Mouse (Mus musculus) heart, adult 9 months (tissue): Measurements from ENCODE around the gene Wscd2.
A peak's percentile ranks its signal among the peaks of the same experiment; 100 is the strongest.
"Not testable (repeated sequence)": the region's sequence is repeated elsewhere in the genome, so short reads cannot be mapped to it uniquely, and the experiment has no call there.

ENCODE experiments used
- DNase-seq, 2 experiments: peaks; one replicate each; pipeline ENCODE4 v3.0.0; 2022; ENCODE audit warnings: low spot score in 2 of 2

The Wscd2 gene

GRCm38 (mm10) chr5:113583424-113584162 is 93.5 kb downstream of the Wscd2 start:
- DNase-seq = no peak

GRCm38 (mm10) chr5:113584439-113584838 is 94.3 kb downstream of the Wscd2 start:
- no peak for DNase-seq

GRCm38 (mm10) chr5:113585619-113586457 is 95.7 kb downstream of the Wscd2 start:
- DNase-seq = not testable (repeated sequence)

DNA sequence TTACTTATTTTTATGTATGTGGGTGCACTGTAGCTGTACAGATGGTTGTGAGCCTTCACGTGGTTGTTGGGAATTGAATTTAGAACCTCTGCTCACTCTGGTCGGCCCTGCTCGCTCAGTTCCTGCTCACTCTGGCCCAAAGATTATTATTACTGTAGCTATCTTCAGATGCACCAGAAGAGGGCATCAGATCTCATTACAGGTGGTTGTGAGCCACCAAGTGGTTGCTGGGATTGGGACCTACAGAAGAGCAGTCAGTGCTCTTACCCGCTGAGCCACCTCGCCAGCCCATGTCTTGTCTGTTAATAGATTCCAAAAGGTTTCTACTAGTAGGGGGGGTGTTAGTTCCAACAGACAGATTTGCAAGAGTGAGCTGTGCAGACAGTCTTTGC is 96.3 kb downstream of the Wscd2 start:
- not testable (repeated sequence) for DNase-seq

- no peak for DNase-seq
Measured at GRCm38 (mm10) chr5:113590010-113590640, 100.0 kb downstream of the Wscd2 start.

GRCm38 (mm10) chr5:113591166-113591565 is 101.0 kb downstream of the Wscd2 start:
- no peak for DNase-seq

GRCm38 (mm10) chr5:113591751-113592230 is 101.7 kb downstream of the Wscd2 start:
- DNase-seq = no peak

DNA sequence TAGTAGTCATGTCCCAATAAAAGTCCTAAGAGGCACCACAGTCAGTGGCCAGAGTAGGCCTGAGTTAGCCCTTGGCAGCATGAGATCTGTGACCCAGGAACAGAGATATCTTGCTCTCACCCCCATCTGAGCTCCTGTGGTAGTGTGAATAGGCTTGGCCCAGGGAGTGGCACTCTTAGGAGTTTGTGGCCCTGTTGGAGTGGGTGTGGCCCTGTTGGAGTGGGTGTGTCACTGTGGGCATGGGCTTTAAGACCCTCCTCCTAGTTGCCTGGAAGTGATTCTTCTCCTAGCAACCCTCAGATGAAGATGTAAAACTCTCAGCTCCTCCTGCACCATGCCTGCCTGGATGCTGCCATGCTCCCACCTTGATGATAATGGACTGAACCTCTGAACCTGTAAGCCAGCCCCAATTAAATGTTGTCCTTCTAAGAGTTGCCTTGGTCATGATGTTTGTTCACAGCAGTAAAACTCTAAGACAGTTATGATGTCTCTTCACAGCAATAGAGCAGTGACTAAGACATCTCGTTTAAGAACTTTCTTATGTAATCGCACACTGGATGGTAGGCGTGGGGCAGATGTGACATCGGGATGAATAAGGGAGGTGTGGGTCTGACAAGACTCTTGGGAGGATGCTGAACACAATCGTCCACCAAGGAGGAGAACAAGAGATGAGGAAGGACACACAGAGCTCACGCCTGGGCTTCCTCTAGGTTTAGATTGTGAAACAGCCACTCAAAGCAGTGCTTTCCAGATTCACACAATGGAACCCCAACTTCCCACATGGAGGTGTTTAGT is 104.0 kb downstream of the Wscd2 start:
- no peak for DNase-seq

- no peak for DNase-seq
Measured at GRCm38 (mm10) chr5:113596252-113596651, 106.1 kb downstream of the Wscd2 start.

GRCm38 (mm10) chr5:113596780-113597353 is 106.7 kb downstream of the Wscd2 start:
- DNase-seq = no peak

GRCm38 (mm10) chr5:113600181-113600580 is 110.0 kb downstream of the Wscd2 start:
- no peak for DNase-seq

DNA sequence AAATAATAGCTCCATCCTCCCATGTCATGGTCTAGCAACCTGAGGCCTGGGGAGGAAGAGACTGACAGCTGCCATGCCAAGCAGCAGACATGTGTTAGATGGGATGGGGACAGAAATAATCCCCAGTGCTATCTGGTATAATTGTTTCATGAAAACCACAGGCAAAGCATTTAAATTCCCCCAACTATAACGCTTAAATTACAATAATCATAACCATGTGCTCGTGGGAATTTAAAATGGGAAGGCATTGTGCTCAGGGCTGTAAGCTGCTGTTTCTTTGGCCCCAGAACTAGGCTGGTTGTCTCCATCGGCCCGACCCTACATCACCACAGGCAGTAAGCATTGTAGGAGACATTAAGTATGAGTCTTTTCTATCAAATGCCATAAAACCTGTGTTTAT is 110.7 kb downstream of the Wscd2 start:
- DNase-seq = no peak

DNA sequence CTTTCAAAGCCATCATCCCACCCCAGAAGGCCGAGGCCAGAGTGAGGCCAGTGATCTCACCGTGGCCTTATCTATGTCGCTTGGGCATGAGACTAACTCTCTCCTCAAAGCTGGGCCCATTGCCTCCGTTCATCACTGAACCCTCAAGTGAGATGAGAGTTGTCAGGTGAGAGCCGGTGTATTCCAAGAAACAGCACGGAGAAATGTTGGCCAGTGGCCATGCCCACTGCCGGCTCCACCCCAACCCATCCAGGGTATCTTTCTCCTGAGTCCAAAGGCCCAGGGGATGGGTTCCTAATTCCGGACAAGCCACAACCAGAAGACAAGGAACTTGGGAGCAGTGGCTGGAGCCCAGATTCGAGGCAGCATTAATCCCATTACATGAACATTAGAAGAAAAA is 113.3 kb downstream of the Wscd2 start:
- no peak for DNase-seq

GRCm38 (mm10) chr5:113604758-113605157 is 114.6 kb downstream of the Wscd2 start:
- no peak for DNase-seq

- no peak for DNase-seq
Measured at GRCm38 (mm10) chr5:113606121-113606520, 116.0 kb downstream of the Wscd2 start.

DNA sequence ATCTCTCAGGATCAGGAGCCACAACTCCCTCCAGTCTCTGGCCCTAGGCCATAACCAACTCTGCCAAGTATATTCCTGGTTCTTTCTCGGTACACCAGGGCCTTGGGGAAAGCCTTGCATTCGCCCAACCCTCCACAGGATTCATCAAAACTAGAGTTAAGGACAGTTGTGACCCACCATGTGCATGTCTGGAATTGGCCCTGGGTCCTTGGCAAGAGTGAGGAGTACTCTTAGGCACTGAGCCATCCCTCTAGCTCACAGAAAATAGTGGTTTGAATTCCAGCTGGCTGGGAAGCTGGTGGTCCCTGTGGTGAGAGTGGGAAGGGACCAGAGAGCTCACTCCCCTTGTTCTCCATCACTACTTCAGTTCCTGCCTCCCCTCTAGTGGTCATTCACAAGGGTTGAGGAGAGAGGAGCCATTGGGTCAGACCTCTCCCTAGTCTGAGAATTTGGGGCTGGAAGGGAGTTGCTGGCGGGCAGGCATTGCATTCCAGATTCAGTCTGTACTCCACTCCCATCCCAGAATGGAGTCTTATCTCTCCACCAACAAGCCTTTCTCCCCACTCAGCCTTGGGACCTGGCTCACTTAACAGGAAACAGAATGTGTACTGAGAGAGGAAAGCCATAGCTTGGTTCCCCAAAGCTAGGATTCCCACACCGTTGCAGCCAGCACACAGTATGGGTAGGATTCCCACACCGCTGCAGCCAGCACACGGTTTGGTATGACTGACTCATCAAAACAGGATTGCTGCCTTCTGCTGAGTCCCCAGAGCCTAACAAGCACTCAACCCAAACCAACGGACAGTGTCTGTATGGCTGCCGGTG is 117.0 kb downstream of the Wscd2 start:
- peak; percentile 64 to 69 for DNase-seq

DNA sequence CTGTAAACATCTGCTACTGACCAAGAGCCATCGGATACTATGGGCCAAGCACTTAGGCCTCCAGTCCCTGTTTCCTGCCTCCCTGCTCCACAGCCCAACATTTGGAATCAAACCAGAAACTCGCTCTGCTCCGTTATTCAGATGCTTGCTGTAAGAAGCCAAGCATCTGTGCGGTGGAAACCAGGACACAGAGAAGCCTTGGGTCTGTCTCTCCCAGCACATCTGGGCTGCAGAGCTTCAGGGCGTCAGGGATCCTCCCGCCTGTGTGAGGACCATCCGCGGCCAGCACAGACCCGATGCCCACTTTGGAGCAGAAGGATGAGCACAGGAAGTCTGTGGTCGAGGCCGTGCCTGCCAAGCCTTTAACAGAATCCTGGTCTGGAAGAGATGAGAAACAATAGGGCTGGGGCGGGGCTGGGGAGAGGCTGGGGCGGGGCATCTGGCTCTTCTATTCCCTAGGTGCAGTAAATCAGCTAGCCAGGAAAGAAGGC is 117.9 kb downstream of the Wscd2 start:
- peak; percentile 64 to 76 for DNase-seq

DNA sequence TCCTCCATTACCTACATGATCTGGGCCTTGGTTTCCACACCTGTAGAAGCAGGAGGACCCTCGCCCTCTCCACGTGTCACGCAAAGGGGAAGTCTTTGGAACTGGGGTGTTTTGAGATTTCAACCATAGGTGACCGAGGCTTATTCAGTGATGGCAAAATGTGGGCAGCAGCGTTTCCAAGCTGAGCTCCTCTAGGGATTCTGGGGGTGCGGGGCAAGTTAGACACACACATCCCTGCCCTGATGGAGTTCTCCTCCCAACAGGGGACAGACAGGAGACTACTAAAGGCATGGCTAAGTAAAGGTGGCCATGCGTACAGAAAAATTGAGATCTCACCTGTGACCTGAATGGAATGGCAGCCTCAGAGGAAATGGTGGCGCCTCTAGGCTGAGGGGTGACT is 118.4 kb downstream of the Wscd2 start:
- no peak for DNase-seq

GRCm38 (mm10) chr5:113609891-113610290 is 119.8 kb downstream of the Wscd2 start:
- no peak for DNase-seq

- no peak for DNase-seq
Measured at GRCm38 (mm10) chr5:113610490-113610889, 120.4 kb downstream of the Wscd2 start.
